Mouse (Mus musculus) bone marrow macrophage, adult 2 months (primary cell): ENCODE results near the gene Ptprs.

Experiments used
- CTCF ChIP-seq: IDR thresholded peaks from 2 replicates; pipeline ENCODE4 v1.5.1; 2012; ENCODE audit warnings: low read depth, mild to moderate bottlenecking, low read length, moderate library complexity
- POLR2A ChIP-seq: IDR thresholded peaks from 2 replicates; pipeline ENCODE4 v1.6.1; 2012; ENCODE audit warnings: mild to moderate bottlenecking, low read depth, low read length, borderline replicate concordance

DNA sequence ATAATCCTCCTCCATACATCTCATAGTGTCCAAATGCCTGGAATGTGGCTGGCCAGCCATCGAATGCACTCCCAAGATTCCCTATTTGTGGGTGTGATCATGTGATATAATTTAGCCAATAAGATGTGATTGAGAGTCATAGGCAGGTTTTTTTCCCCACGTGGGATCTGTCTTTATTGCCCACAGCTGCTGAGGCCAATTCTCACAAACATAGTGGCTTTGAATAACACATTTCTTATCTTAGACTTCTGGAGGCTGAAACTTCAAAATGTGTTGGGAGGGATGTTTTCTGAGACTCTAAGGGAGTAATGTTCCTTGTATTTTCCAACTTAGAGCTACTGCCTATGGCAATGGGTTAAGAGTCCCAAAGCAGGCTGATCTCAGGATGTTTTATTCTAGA, 18.2 kb upstream of the Ptprs start:
- TF ChIP-seq CTCF: no peak
- TF ChIP-seq POLR2A: no peak
